Mouse (Mus musculus) midbrain, embryonic 16.5 days (tissue): Measurements from ENCODE around the gene Zan. TPM values are rescaled to one million over a fixed set of nuclear protein-coding genes. Genes with fewer than 3 reads are reported as not detected.

Experiments
- ATAC-seq: fragments of 200-750 bp; cut with Nextera tagmentation; 2 replicates; pipeline ENCODE4 v1.8.0; 2017; ENCODE audit warnings: moderate TSS enrichment
- H3K27ac ChIP-seq: fragments of 300-500 bp; sonication (generic); 2 replicates; pipeline ENCODE4 v1.5.1; 2014; ENCODE audit warnings: mild to moderate bottlenecking, low read length, mixed read lengths
- H3K27me3 ChIP-seq: fragments of 300-500 bp; sonication (generic); 2 replicates; pipeline ENCODE4 v1.6.1; 2014; ENCODE audit warnings: low read depth, low read length, mixed read lengths; ENCODE audit not compliant: control insufficient read depth, insufficient read depth
- H3K36me3 ChIP-seq: fragments of 300-500 bp; sonication (generic); 2 replicates; pipeline ENCODE4 v1.6.1; 2014; ENCODE audit warnings: mild to moderate bottlenecking, low read length, moderate library complexity, mixed read lengths; ENCODE audit not compliant: control insufficient read depth, insufficient read depth
- H3K4me1 ChIP-seq: fragments of 300-500 bp; sonication (generic); 2 replicates; pipeline ENCODE4 v1.6.1; 2014; ENCODE audit warnings: mild to moderate bottlenecking, low read length, mixed read lengths; ENCODE audit not compliant: control insufficient read depth, insufficient read depth
- H3K4me2 ChIP-seq: fragments of 300-500 bp; sonication (generic); 2 replicates; pipeline ENCODE4 v1.6.1; 2014; ENCODE audit warnings: mild to moderate bottlenecking, low read length, mixed read lengths
- H3K4me3 ChIP-seq: fragments of 300-500 bp; sonication (generic); 2 replicates; pipeline ENCODE4 v1.5.1; 2014; ENCODE audit warnings: low read depth, mild to moderate bottlenecking, low read length, moderate library complexity, mixed read lengths
- H3K9ac ChIP-seq: fragments of 300-500 bp; sonication (generic); 2 replicates; pipeline ENCODE4 v1.6.1; 2014; ENCODE audit warnings: low read depth, low read length, mixed read lengths
- H3K9me3 ChIP-seq: fragments of 300-500 bp; sonication (generic); replicated peaks from 2 replicates; pipeline ENCODE4 v1.6.1; 2014; ENCODE audit warnings: mild to moderate bottlenecking, low read length, mixed read lengths; ENCODE audit not compliant: control insufficient read depth, poor library complexity, severe bottlenecking
- WGBS: fragments of 180-500 bp; shearing (Covaris S2); extraction: QIAGEN DNeasy Blood & Tissue Kit; methylation state at CpG from one replicate; pipeline ENCODE4 v1.1.7; 2014; 5-methylcytosine and 5-hydroxymethylcytosine counted together
- polyA plus RNA-seq: library from polyadenylated mRNA; unstranded; fragments of >200 nt; fragmentation: Nextera tagmentation; extraction: Ambion mirVana; gene quantifications from 2 replicates; pipeline ENCODE4 v1.2.1, GENCODE M21; 2015

Gene Zan
- polyA plus RNA-seq, 1 experiment from 2014 or later = 0.18 TPM

GRCm38 (mm10) chr5:137485071-137485850 is 8.4 kb upstream of the Zan start:
- no peaks in the 10 kb centered on the region for H3K36me3 ChIP-seq
- 3% methylated on average over 30 of the region's 30 CpGs for WGBS
- ATAC-seq = no peak
- 0 out of 2 replicates have a peak overlapping the region, but pooled peaks have one; percentile 6 for H3K9ac ChIP-seq
- peak overlapping the region; percentile 7; the same call in 1 of the 2 replicates for H3K4me3 ChIP-seq
- H3K27ac ChIP-seq = no peak overlapping the region
- peaks cover 9% of the 10 kb centered on the region for H3K27me3 ChIP-seq
- peaks cover 3% of the 10 kb centered on the region; the same call in 1 of the 2 replicates for H3K4me1 ChIP-seq
- H3K9me3 ChIP-seq = no peaks in the 10 kb centered on the region
- peak overlapping the region; percentile 47 for H3K4me2 ChIP-seq

- peaks cover 9% of the 10 kb centered on the region for H3K27me3 ChIP-seq
- WGBS = 10% methylated on average over 8 of the region's 8 CpGs
- H3K36me3 ChIP-seq = no peaks in the 10 kb centered on the region
- no peak overlapping the region for H3K9ac ChIP-seq
- H3K4me3 ChIP-seq = no peak overlapping the region
- H3K4me2 ChIP-seq = no peak overlapping the region
- H3K9me3 ChIP-seq = no peaks in the 10 kb centered on the region
- no peak overlapping the region for H3K27ac ChIP-seq
- H3K4me1 ChIP-seq = peaks cover 3% of the 10 kb centered on the region; the same call in 1 of the 2 replicates
- ATAC-seq = no peak
Measured at GRCm38 (mm10) chr5:137481897-137482296, 5.0 kb upstream of the Zan start.

- H3K4me2 ChIP-seq = no peak overlapping the region
- H3K27me3 ChIP-seq = peaks cover 9% of the 10 kb centered on the region
- no peak for ATAC-seq
- H3K4me1 ChIP-seq = peaks cover 3% of the 10 kb centered on the region; the same call in 1 of the 2 replicates
- H3K4me3 ChIP-seq = no peak overlapping the region
- H3K36me3 ChIP-seq = no peaks in the 10 kb centered on the region
- no peak overlapping the region for H3K9ac ChIP-seq
- H3K27ac ChIP-seq = no peak overlapping the region
- H3K9me3 ChIP-seq = no peaks in the 10 kb centered on the region
Measured at GRCm38 (mm10) chr5:137481138-137481537, 4.3 kb upstream of the Zan start.

GRCm38 (mm10) chr5:137474351-137474750 is 2.5 kb downstream of the Zan start:
- no peak for ATAC-seq
- no peaks in the 10 kb centered on the region for H3K27me3 ChIP-seq
- WGBS = 21% methylated on average over 2 of the region's 2 CpGs

GRCm38 (mm10) chr5:137472252-137472904 is 4.5 kb downstream of the Zan start:
- Histone ChIP-seq H3K4me2 (no peak overlapping the region), H3K4me1 (no peaks in the 10 kb centered on the region), H3K9ac (no peak overlapping the region), H3K4me3 (no peak overlapping the region), H3K36me3 (no peaks in the 10 kb centered on the region), H3K27me3 (no peaks in the 10 kb centered on the region), H3K9me3 (no peaks in the 10 kb centered on the region), H3K27ac (no peak overlapping the region)
- 71% methylated on average over 5 of the region's 5 CpGs for WGBS
- ATAC-seq = no peak

More at GRCm38 (mm10) chr5:137474351-137474750, 2.5 kb downstream of the Zan start:
- Histone ChIP-seq H3K4me1 (no peaks in the 10 kb centered on the region), H3K36me3 (no peaks in the 10 kb centered on the region), H3K4me3 (no peak overlapping the region), H3K27ac (no peak overlapping the region), H3K9me3 (no peaks in the 10 kb centered on the region), H3K9ac (no peak overlapping the region), H3K4me2 (no peak overlapping the region)

- H3K27me3 ChIP-seq = no peaks in the 10 kb centered on the region
- no peak overlapping the region for H3K9ac ChIP-seq
- H3K27ac ChIP-seq = no peak overlapping the region
- ATAC-seq = no peak
- WGBS = 94% methylated on average over 6 of the region's 6 CpGs
- H3K4me3 ChIP-seq = no peak overlapping the region
- no peaks in the 10 kb centered on the region for H3K9me3 ChIP-seq
- no peaks in the 10 kb centered on the region for H3K36me3 ChIP-seq
- H3K4me1 ChIP-seq = no peaks in the 10 kb centered on the region
- no peak overlapping the region for H3K4me2 ChIP-seq
Measured at GRCm38 (mm10) chr5:137466946-137467345, 9.9 kb downstream of the Zan start.

GRCm38 (mm10) chr5:137465049-137465448 is 11.8 kb downstream of the Zan start:
- no peaks in the 10 kb centered on the region for H3K4me1 ChIP-seq
- no peak overlapping the region for H3K4me2 ChIP-seq
- H3K27ac ChIP-seq = no peak overlapping the region
- H3K36me3 ChIP-seq = no peaks in the 10 kb centered on the region
- no peak overlapping the region for H3K9ac ChIP-seq
- no peaks in the 10 kb centered on the region for H3K9me3 ChIP-seq
- no peaks in the 10 kb centered on the region for H3K27me3 ChIP-seq
- no peak overlapping the region for H3K4me3 ChIP-seq
- 50% methylated on average over 3 of the region's 3 CpGs for WGBS
- ATAC-seq = no peak

DNA sequence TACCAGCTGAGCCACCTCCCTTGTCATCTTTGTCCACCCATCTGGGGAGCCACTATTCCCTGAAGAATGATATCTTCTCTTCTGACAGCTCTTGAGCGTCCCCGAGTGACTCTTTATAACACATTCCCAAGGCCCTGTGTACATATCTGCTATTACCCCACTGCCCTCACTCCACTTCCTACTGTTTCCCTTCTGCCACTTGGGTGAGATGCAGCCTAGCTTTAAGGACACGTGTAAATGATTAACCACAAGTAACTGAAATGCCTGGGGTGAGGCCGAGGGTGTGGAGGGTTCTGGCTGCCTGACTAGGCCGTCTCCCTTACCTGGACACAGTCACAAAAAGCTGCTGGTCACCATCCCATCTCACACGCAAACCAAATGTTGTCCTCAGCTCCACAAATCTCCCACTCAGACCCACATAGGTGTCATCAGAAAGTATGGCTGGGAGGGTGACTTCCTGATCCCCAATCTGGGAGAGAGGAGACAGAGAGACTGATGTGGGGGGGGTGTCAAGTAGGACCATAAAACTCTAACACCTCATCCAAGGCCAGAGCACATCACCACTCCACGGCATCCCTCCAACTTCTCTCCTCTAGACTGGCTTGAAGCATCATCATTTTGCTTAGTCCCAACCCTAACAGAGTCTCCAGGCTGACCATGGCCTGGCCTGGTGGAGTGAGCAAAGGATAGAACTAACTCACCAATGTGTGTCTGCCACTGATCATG is 20.8 kb downstream of the Zan start:
- H3K9me3 ChIP-seq = no peaks in the 10 kb centered on the region

More for the DNA sequence above, 20.8 kb downstream of the Zan start:
- Histone ChIP-seq H3K27me3 (no peaks in the 10 kb centered on the region), H3K27ac (no peak overlapping the region), H3K4me2 (no peak overlapping the region), H3K4me3 (no peak overlapping the region), H3K4me1 (no peaks in the 10 kb centered on the region), H3K9ac (no peak overlapping the region), H3K36me3 (no peaks in the 10 kb centered on the region)
- 71% methylated on average over 7 of the region's 7 CpGs for WGBS
- ATAC-seq = no peak
